Mouse (Mus musculus): ENCODE data around the gene Myl12a. TPM values are rescaled to one million over a fixed set of nuclear protein-coding genes. Genes with fewer than 3 reads are reported as not detected.

The Myl12a gene
- polyA plus RNA-seq, 1 experiment from 2014 or later: 125 TPM

GRCm38 (mm10) chr17:71024071-71024470 is 21.4 kb upstream of the Myl12a start:
- ATAC-seq (replicated peaks): no peak
- H3K4me3 ChIP-seq: no peak overlapping the region

GRCm38 (mm10) chr17:71022841-71023240 is 20.2 kb upstream of the Myl12a start:
- 88% methylated on average over 13 of the region's 13 CpGs for WGBS
- ATAC-seq (replicated peaks): no peak
- H3K4me1 ChIP-seq: no peaks in the 10 kb centered on the region

More at GRCm38 (mm10) chr17:71024071-71024470, 21.4 kb upstream of the Myl12a start:
- 96% methylated on average over 10 of the region's 10 CpGs for WGBS
- Histone ChIP-seq H3K9ac (replicated peaks) (no peak overlapping the region), H3K9me3 (no peaks in the 10 kb centered on the region), H3K36me3 (no peaks in the 10 kb centered on the region), H3K4me1 (no peaks in the 10 kb centered on the region), H3K27me3 (no peaks in the 10 kb centered on the region), H3K4me2 (replicated peaks) (no peak overlapping the region), H3K27ac (replicated peaks) (no peak overlapping the region)

DNA sequence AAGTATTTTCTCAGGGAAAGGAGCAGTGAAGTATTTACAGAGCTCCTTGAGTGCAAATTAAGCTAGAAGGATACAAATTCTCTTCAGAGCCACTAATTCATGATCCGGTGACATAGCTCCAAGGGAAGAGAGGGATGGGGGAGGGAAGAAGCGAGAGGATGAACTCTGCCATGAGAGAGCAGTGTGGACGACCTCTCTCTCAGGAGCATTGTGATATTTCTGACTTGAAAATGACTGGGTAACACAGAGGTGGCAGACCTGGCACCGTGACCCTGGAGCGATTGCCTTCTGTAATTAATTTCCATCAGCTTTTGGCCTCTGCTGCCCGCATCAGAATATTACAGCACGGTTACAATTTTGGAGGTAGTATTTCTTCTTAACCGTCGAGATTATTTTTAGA is 17.2 kb upstream of the Myl12a start:
- Histone ChIP-seq H3K27ac (replicated peaks) (no peak overlapping the region), H3K36me3 (no peaks in the 10 kb centered on the region), H3K4me1 (no peaks in the 10 kb centered on the region), H3K4me2 (replicated peaks) (no peak overlapping the region), H3K9ac (replicated peaks) (no peak overlapping the region), H3K4me3 (no peak overlapping the region), H3K27me3 (no peaks in the 10 kb centered on the region), H3K9me3 (no peaks in the 10 kb centered on the region)
- WGBS: 67% methylated on average over 9 of the region's 9 CpGs
- ATAC-seq (replicated peaks): no peak

More at GRCm38 (mm10) chr17:71022841-71023240, 20.2 kb upstream of the Myl12a start:
- no peaks in the 10 kb centered on the region for H3K9me3 ChIP-seq
- H3K9ac ChIP-seq (replicated peaks): no peak overlapping the region
- no peaks in the 10 kb centered on the region for H3K27me3 ChIP-seq
- no peak overlapping the region for H3K4me3 ChIP-seq
- H3K4me2 ChIP-seq (replicated peaks): no peak overlapping the region
- H3K36me3 ChIP-seq: no peaks in the 10 kb centered on the region
- H3K27ac ChIP-seq (replicated peaks): no peak overlapping the region

- Histone ChIP-seq H3K27me3 (no peaks in the 10 kb centered on the region), H3K9ac (replicated peaks) (no peak overlapping the region), H3K4me2 (replicated peaks) (no peak overlapping the region), H3K27ac (replicated peaks) (no peak overlapping the region), H3K4me1 (no peaks in the 10 kb centered on the region), H3K36me3 (no peaks in the 10 kb centered on the region), H3K9me3 (no peaks in the 10 kb centered on the region), H3K4me3 (no peak overlapping the region)
- ATAC-seq (replicated peaks): no peak
- WGBS: 41% methylated on average over 6 of the region's 6 CpGs
Measured at GRCm38 (mm10) chr17:71019309-71019655, 16.6 kb upstream of the Myl12a start.

DNA sequence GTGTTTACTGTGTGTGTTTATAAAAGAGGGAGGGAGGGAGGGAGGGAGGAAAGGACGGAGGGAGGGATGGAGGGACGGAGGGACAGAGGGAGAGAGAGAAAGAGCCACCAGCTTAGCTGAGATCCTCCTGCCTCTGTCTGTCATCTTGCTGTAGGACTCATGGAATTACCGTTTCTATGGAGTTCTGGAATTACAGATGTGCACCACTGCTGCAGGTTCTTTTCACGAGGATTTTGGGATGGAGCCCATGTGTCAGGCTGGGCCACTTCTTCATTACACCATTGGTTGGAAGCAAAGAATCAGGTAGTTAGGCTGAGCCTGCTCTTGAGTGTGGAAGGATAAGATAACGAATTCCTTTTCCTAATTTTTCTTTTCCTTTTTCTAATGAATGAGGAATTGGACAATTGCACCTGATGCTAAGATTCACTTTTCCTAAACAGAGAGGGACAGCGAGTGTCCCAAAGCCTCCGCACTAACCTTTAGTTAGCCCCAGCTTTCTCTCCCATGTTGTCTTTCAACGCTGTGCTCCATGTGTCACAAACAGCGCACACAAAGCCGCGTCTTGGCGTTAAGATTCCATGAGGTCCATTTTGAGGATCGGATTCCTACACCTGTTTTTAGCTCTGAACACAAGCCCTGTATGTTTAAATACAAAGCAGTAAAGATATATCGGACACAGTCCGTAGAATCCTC is 16.1 kb upstream of the Myl12a start:
- 90% methylated on average over 15 of the region's 15 CpGs for WGBS
- H3K9me3 ChIP-seq: no peaks in the 10 kb centered on the region
- H3K4me3 ChIP-seq: no peak overlapping the region
- no peak overlapping the region for H3K27ac ChIP-seq (replicated peaks)
- no peak for ATAC-seq (replicated peaks)
- no peak overlapping the region for H3K4me2 ChIP-seq (replicated peaks)
- H3K4me1 ChIP-seq: no peaks in the 10 kb centered on the region
- H3K36me3 ChIP-seq: no peaks in the 10 kb centered on the region
- no peak overlapping the region for H3K9ac ChIP-seq (replicated peaks)
- H3K27me3 ChIP-seq: no peaks in the 10 kb centered on the region

GRCm38 (mm10) chr17:71018151-71018550 is 15.5 kb upstream of the Myl12a start:
- 97% methylated on average over 3 of the region's 3 CpGs for WGBS
- Histone ChIP-seq H3K9me3 (no peaks in the 10 kb centered on the region), H3K27ac (replicated peaks) (no peak overlapping the region), H3K9ac (replicated peaks) (no peak overlapping the region), H3K4me2 (replicated peaks) (no peak overlapping the region), H3K4me1 (no peaks in the 10 kb centered on the region), H3K27me3 (no peaks in the 10 kb centered on the region), H3K4me3 (no peak overlapping the region), H3K36me3 (no peaks in the 10 kb centered on the region)
- ATAC-seq (replicated peaks): no peak

DNA sequence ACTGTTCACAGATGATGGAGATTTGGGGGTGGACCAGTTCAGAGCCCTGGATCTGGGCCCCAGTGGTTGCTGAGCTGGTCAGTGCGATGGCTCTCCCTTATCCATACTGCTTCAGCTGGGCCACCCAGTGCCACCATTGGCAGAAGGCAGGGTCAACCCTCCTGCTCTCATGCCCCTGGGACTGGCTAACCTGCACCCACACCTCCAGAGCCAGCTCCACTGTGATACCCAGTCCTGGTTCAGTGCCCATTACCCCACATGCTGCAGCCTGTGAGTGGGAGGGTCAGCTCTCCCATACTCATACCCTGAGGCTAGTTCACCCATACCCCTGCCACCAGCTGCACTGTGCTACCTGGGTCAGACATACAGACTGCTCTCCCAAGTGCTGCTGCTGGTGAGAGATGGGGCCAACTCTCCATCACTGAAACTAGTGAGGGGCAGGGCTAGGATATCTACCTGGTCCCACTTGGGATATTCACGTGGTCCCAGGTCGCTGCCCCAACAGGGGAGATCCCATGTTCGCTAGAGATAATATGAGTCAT is 14.8 kb upstream of the Myl12a start:
- Histone ChIP-seq H3K27ac (replicated peaks) (no peak overlapping the region), H3K4me1 (no peaks in the 10 kb centered on the region), H3K4me2 (replicated peaks) (no peak overlapping the region), H3K4me3 (no peak overlapping the region), H3K27me3 (no peaks in the 10 kb centered on the region), H3K36me3 (no peaks in the 10 kb centered on the region), H3K9me3 (no peaks in the 10 kb centered on the region), H3K9ac (replicated peaks) (no peak overlapping the region)
- no peak for ATAC-seq (replicated peaks)
- WGBS: 95% methylated on average over 4 of the region's 4 CpGs

- H3K4me1 ChIP-seq: no peaks in the 10 kb centered on the region
- no peak overlapping the region for H3K27ac ChIP-seq (replicated peaks)
- 36% methylated on average over 5 of the region's 5 CpGs for WGBS
- H3K9ac ChIP-seq (replicated peaks): no peak overlapping the region
- H3K4me2 ChIP-seq (replicated peaks): no peak overlapping the region
- H3K4me3 ChIP-seq: no peak overlapping the region
- no peak for ATAC-seq (replicated peaks)
- no peaks in the 10 kb centered on the region for H3K27me3 ChIP-seq
- no peaks in the 10 kb centered on the region for H3K36me3 ChIP-seq
- no peaks in the 10 kb centered on the region for H3K9me3 ChIP-seq
Measured at GRCm38 (mm10) chr17:71014911-71015310, 12.2 kb upstream of the Myl12a start.

GRCm38 (mm10) chr17:71013105-71013504 is 10.4 kb upstream of the Myl12a start:
- H3K4me2 ChIP-seq (replicated peaks): no peak overlapping the region
- no peak for ATAC-seq (replicated peaks)

GRCm38 (mm10) chr17:71011931-71012662 is 9.4 kb upstream of the Myl12a start:
- Histone ChIP-seq H3K36me3 (no peaks in the 10 kb centered on the region), H3K4me2 (replicated peaks) (no peak overlapping the region), H3K9me3 (no peaks in the 10 kb centered on the region), H3K9ac (replicated peaks) (no peak overlapping the region), H3K27ac (replicated peaks) (no peak overlapping the region), H3K4me1 (no peaks in the 10 kb centered on the region), H3K4me3 (no peak overlapping the region), H3K27me3 (no peaks in the 10 kb centered on the region)
- WGBS: 85% methylated on average over 9 of the region's 9 CpGs
- no peak for ATAC-seq (replicated peaks)

More at GRCm38 (mm10) chr17:71013105-71013504, 10.4 kb upstream of the Myl12a start:
- H3K4me1 ChIP-seq: no peaks in the 10 kb centered on the region
- no peaks in the 10 kb centered on the region for H3K27me3 ChIP-seq
- H3K9ac ChIP-seq (replicated peaks): no peak overlapping the region
- H3K9me3 ChIP-seq: no peaks in the 10 kb centered on the region
- H3K27ac ChIP-seq (replicated peaks): no peak overlapping the region
- no peaks in the 10 kb centered on the region for H3K36me3 ChIP-seq
- WGBS: 84% methylated on average over 6 of the region's 6 CpGs
- H3K4me3 ChIP-seq: no peak overlapping the region

DNA sequence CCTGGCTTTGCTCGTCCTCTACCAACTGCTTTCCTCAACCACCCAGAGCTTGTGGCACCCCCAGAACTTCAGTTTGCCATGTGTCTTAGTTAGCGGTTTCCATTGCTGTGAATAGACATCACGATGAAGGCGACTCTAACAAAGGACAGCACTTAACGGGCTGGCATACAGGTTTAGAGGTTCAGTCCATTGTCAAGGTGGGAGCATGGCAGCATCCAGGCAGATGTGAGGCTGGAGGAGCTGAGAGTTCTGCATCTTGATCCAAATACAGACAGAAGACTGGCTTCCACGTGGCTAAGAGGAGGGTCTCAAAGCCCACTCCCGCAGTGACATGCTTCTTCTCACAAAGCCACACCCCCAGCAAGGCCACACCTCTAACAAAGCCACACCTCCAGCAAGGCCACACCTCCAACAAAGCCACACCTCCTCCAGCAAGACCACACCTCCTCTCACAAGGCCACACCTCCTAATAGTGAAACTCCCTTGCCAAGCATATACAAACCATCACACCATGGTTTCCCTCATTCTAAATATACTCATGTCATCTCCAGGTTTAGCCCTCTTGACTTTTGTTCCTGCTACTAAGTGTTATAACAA is 8.1 kb upstream of the Myl12a start:
- H3K36me3 ChIP-seq: no peaks in the 10 kb centered on the region
- H3K27me3 ChIP-seq: no peaks in the 10 kb centered on the region
- H3K27ac ChIP-seq (replicated peaks): no peak overlapping the region
- H3K4me1 ChIP-seq: no peaks in the 10 kb centered on the region
- H3K4me3 ChIP-seq: no peak overlapping the region
- ATAC-seq (replicated peaks): no peak
- no peak overlapping the region for H3K9ac ChIP-seq (replicated peaks)
- H3K4me2 ChIP-seq (replicated peaks): no peak overlapping the region
- no peaks in the 10 kb centered on the region for H3K9me3 ChIP-seq
- WGBS: 65% methylated on average over 7 of the region's 7 CpGs

- Histone ChIP-seq H3K27ac (replicated peaks) (no peak overlapping the region), H3K36me3 (no peaks in the 10 kb centered on the region), H3K4me3 (no peak overlapping the region), H3K9ac (replicated peaks) (no peak overlapping the region), H3K9me3 (no peaks in the 10 kb centered on the region), H3K4me2 (replicated peaks) (no peak overlapping the region), H3K4me1 (no peaks in the 10 kb centered on the region), H3K27me3 (no peaks in the 10 kb centered on the region)
- 88% methylated on average over 1 of the region's 1 CpGs for WGBS
- no peak for ATAC-seq (replicated peaks)
Measured at GRCm38 (mm10) chr17:71009751-71010150, 7.1 kb upstream of the Myl12a start.

All from forebrain, embryonic 15.5 days (tissue).